Mouse (Mus musculus) testis, adult 2 months (tissue): ENCODE results near the gene Pde4d.

Experiments used
- CTCF ChIP-seq: fragments of 200-500 bp; IDR thresholded peaks from 2 replicates; pipeline ENCODE4 v1.5.1; 2012; ENCODE audit warnings: low read depth, mild to moderate bottlenecking, inconsistent platforms, low read length, moderate library complexity; ENCODE audit not compliant: control insufficient read depth, insufficient read depth, insufficient replicate concordance
- POLR2A ChIP-seq: fragments of 200-500 bp; IDR thresholded peaks from 2 replicates; pipeline ENCODE4 v1.6.1; 2012; ENCODE audit warnings: low read depth, mild to moderate bottlenecking, inconsistent platforms, low read length, moderate library complexity; ENCODE audit not compliant: control insufficient read depth

DNA sequence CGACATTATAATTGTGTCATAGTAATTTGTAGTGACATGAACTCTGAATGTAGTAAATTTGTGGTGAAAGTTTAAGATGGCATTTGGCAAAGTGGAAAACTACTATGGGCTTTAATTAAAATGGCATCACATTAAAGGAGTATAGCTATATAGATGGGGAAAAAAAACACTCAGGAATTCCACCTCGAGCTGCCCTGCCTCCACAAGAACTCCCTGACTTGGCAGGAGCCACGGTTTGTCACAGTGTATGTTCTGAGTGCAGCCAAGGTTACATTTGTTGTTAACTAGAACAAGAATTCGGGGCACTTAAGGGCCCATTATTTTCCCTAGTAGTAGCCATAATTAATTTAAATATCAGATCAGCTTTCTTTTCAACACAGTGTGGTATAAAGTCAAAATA is 805.9 kb downstream of the Pde4d start:
- no peak for TF ChIP-seq POLR2A
- no peak for TF ChIP-seq CTCF
